Mouse (Mus musculus): ENCODE measurements at regions not wholly inside any gene's neighbourhood (a gene's known extent, or its start where the extent isn't known, plus 50 kb on each side); places are given as distances from the start of the nearest gene placed in this dataset.
A peak's percentile ranks its signal among the peaks of the same experiment; 100 is the strongest.

- Histone ChIP-seq H3K27me3 (replicated peaks; ENCODE audit: control insufficient read depth, insufficient read depth, low read length) (no peaks in the 10 kb centered on the region), H3K4me1 (ENCODE audit: control insufficient read depth, insufficient read depth, low read length) (no peaks in the 10 kb centered on the region), H3K4me2 (ENCODE audit: low read length) (no peak overlapping the region), H3K4me3 (ENCODE audit: low read depth, low read length) (no peak overlapping the region), H3K36me3 (ENCODE audit: control insufficient read depth, insufficient read depth, low read length) (no peaks in the 10 kb centered on the region), H3K9ac (ENCODE audit: low read length) (no peak overlapping the region), H3K9me3 (replicated peaks; ENCODE audit: control insufficient read depth, low read length) (no peaks in the 10 kb centered on the region), H3K27ac (ENCODE audit: low read depth, low read length) (no peak overlapping the region)
- DNase-seq (ENCODE audit: low spot score), result no peak
- 88% methylated on average over 1 of the region's 1 CpGs for WGBS
- ATAC-seq, result no peak
Observed at GRCm38 (mm10) chr6:11727806-11728205, 179.5 kb downstream of the Ndufa4 start.

DNA sequence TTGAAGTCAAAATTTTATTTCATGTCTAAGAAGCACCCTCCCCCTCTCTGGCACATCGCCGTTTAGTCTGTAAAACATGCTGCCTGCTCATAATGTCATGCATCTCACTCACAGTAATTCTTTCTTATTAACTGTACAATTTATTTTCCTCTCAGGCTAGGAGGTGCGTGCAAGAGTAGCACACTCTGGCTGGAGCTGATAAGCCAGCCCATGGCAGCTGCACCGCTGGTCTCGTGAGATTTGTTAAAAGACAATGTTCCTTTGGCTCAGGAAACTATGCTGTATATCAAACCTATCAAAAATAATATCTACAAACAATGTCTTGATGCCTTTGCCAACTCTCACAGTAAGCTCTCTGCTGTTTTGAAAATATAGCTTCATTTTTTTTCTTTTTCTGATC, 179.9 kb downstream of the Ndufa4 start:
- H3K9me3 ChIP-seq (replicated peaks; ENCODE audit: control insufficient read depth, low read length), result no peaks in the 10 kb centered on the region
- WGBS, result 76% methylated on average over 5 of the region's 5 CpGs
- DNase-seq (ENCODE audit: low spot score) (peak; percentile 8), ATAC-seq (no peak)
- H3K4me1 ChIP-seq (ENCODE audit: control insufficient read depth, insufficient read depth, low read length), result no peaks in the 10 kb centered on the region
- H3K27me3 ChIP-seq (replicated peaks; ENCODE audit: control insufficient read depth, insufficient read depth, low read length), result no peaks in the 10 kb centered on the region
- H3K27ac ChIP-seq (ENCODE audit: low read depth, low read length), result no peak overlapping the region
- no peaks in the 10 kb centered on the region for H3K36me3 ChIP-seq (ENCODE audit: control insufficient read depth, insufficient read depth, low read length)
- H3K9ac ChIP-seq (ENCODE audit: low read length), result no peak overlapping the region
- H3K4me3 ChIP-seq (ENCODE audit: low read depth, low read length), result no peak overlapping the region
- H3K4me2 ChIP-seq (ENCODE audit: low read length), result no peak overlapping the region

DNA sequence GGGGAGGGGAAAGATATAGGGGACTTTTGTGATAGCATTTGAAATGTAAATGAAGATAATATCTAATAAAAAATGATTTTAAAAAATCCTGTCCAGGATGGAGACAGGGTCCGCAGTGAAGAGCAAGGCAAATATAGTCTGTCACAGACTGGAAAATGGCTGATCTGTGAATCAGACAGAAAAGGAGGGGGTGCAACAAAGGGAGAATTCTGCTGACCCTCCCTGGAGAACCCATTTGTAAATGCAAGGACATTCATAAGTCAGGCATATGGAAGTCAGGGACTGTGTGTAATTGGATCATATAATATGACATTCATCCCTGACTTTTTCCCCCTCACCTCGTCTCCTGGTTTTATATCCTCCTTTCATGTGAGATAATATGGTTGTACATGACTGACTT, 183.8 kb downstream of the Ndufa4 start:
- H3K9me3 ChIP-seq (replicated peaks; ENCODE audit: control insufficient read depth, low read length), result no peaks in the 10 kb centered on the region
- ATAC-seq, result no peak
- H3K27me3 ChIP-seq (replicated peaks; ENCODE audit: control insufficient read depth, insufficient read depth, low read length), result no peaks in the 10 kb centered on the region
- no peak for DNase-seq (ENCODE audit: low spot score)
- no peak overlapping the region for H3K9ac ChIP-seq (ENCODE audit: low read length)
- 85% methylated on average over 2 of the region's 2 CpGs for WGBS
- no peak overlapping the region for H3K4me2 ChIP-seq (ENCODE audit: low read length)
- H3K4me3 ChIP-seq (ENCODE audit: low read depth, low read length), result no peak overlapping the region
- no peaks in the 10 kb centered on the region for H3K4me1 ChIP-seq (ENCODE audit: control insufficient read depth, insufficient read depth, low read length)
- H3K27ac ChIP-seq (ENCODE audit: low read depth, low read length), result no peak overlapping the region
- no peaks in the 10 kb centered on the region for H3K36me3 ChIP-seq (ENCODE audit: control insufficient read depth, insufficient read depth, low read length)

GRCm38 (mm10) chr6:11720274-11720673, 187.0 kb downstream of the Ndufa4 start:
- 93% methylated on average over 4 of the region's 4 CpGs for WGBS
- Histone ChIP-seq H3K4me3 (ENCODE audit: low read depth, low read length) (no peak overlapping the region), H3K9me3 (replicated peaks; ENCODE audit: control insufficient read depth, low read length) (no peaks in the 10 kb centered on the region), H3K4me2 (ENCODE audit: low read length) (no peak overlapping the region), H3K4me1 (ENCODE audit: control insufficient read depth, insufficient read depth, low read length) (no peaks in the 10 kb centered on the region), H3K27ac (ENCODE audit: low read depth, low read length) (no peak overlapping the region), H3K9ac (ENCODE audit: low read length) (no peak overlapping the region), H3K36me3 (ENCODE audit: control insufficient read depth, insufficient read depth, low read length) (no peaks in the 10 kb centered on the region), H3K27me3 (replicated peaks; ENCODE audit: control insufficient read depth, insufficient read depth, low read length) (no peaks in the 10 kb centered on the region)
- no peak for ATAC-seq
- DNase-seq (ENCODE audit: low spot score), result no peak

DNA sequence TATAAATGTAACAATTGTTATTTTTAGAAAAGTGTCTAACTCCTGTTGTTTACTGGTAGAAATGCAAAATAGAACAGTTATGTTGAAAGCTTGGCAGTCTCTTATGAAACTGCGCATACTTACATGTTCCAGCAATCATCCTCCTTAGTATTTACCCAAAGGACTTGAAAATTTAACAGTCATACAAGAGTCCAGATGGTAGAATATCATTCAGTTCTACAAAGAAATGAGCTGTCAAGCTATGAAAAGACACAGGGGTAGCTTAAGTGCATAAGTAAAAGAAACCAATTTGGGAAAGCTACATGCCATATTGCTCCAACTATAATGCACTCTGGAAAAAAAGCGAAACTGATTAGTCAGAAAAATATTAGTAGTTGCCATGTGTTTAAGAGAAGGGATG, 196.7 kb downstream of the Ndufa4 start:
- Histone ChIP-seq H3K4me1 (ENCODE audit: control insufficient read depth, insufficient read depth, low read length) (no peaks in the 10 kb centered on the region), H3K9ac (ENCODE audit: low read length) (no peak overlapping the region), H3K4me3 (ENCODE audit: low read depth, low read length) (no peak overlapping the region), H3K9me3 (replicated peaks; ENCODE audit: control insufficient read depth, low read length) (no peaks in the 10 kb centered on the region), H3K36me3 (ENCODE audit: control insufficient read depth, insufficient read depth, low read length) (no peaks in the 10 kb centered on the region), H3K27ac (ENCODE audit: low read depth, low read length) (no peak overlapping the region), H3K4me2 (ENCODE audit: low read length) (no peak overlapping the region), H3K27me3 (replicated peaks; ENCODE audit: control insufficient read depth, insufficient read depth, low read length) (no peaks in the 10 kb centered on the region)
- ATAC-seq (peak; percentile 23; the same call in 1 of the 2 replicates), DNase-seq (ENCODE audit: low spot score) (peak; percentile 37)
- WGBS, result 84% methylated on average over 2 of the region's 2 CpGs

- Histone ChIP-seq H3K9me3 (replicated peaks; ENCODE audit: control insufficient read depth, low read length) (no peaks in the 10 kb centered on the region), H3K4me1 (ENCODE audit: control insufficient read depth, insufficient read depth, low read length) (no peaks in the 10 kb centered on the region), H3K36me3 (ENCODE audit: control insufficient read depth, insufficient read depth, low read length) (no peaks in the 10 kb centered on the region), H3K4me3 (ENCODE audit: low read depth, low read length) (no peak overlapping the region), H3K27ac (ENCODE audit: low read depth, low read length) (no peak overlapping the region), H3K27me3 (replicated peaks; ENCODE audit: control insufficient read depth, insufficient read depth, low read length) (no peaks in the 10 kb centered on the region), H3K4me2 (ENCODE audit: low read length) (no peak overlapping the region), H3K9ac (ENCODE audit: low read length) (no peak overlapping the region)
- ATAC-seq (no peak), DNase-seq (ENCODE audit: low spot score) (no peak)
Observed at GRCm38 (mm10) chr6:11709465-11709864, 197.8 kb downstream of the Ndufa4 start.
